Mouse (Mus musculus) v-Abl transformed pro-B cells (cell line): ENCODE measurements at regions not wholly inside any gene's neighbourhood (a gene's known extent, or its start where the extent isn't known, plus 50 kb on each side); places are given as distances from the start of the nearest gene placed in this dataset.
"Not testable (repeated sequence)": the region's sequence is repeated elsewhere in the genome, so short reads cannot be mapped to it uniquely, and the experiment has no call there.

Experiments used
- in situ Hi-C, 2 experiments: fragments of 400-800 bp; cut with MboI; formaldehyde crosslinking; loops; one replicate each; pipeline ENCODE4 v1.15.1; 2025; ENCODE audit not compliant: unreplicated experiment in 2 of 2

GRCm38 (mm10) chr7:70253275-70253674 is 113.3 kb downstream of the Nr2f2 start:
- in situ Hi-C loops = no loop called here

- in situ Hi-C loops = not testable (repeated sequence)
Measured at GRCm38 (mm10) chr7:70239059-70239458, 127.5 kb downstream of the Nr2f2 start.

- in situ Hi-C loops = no loop called here
Measured at GRCm38 (mm10) chr7:70219310-70219709, 147.2 kb downstream of the Nr2f2 start.

GRCm38 (mm10) chr7:70217137-70217536 is 149.4 kb downstream of the Nr2f2 start:
- in situ Hi-C loops = no loop called here

GRCm38 (mm10) chr7:70213970-70214520 is 152.5 kb downstream of the Nr2f2 start:
- in situ Hi-C loops = no loop called here

GRCm38 (mm10) chr7:70205900-70206299 is 160.6 kb downstream of the Nr2f2 start:
- in situ Hi-C loops = no loop called here

- in situ Hi-C loops = no loop called here
Measured at GRCm38 (mm10) chr7:70200188-70200587, 166.3 kb downstream of the Nr2f2 start.

- in situ Hi-C loops = no loop called here
Measured at GRCm38 (mm10) chr7:70178956-70179355, 187.6 kb downstream of the Nr2f2 start.

GRCm38 (mm10) chr7:70178006-70178405 is 188.5 kb downstream of the Nr2f2 start:
- in situ Hi-C loops = no loop called here

GRCm38 (mm10) chr7:70176686-70177259 is 189.8 kb downstream of the Nr2f2 start:
- in situ Hi-C loops = no loop called here

GRCm38 (mm10) chr7:70176086-70176485 is 190.4 kb downstream of the Nr2f2 start:
- in situ Hi-C loops = no loop called here

GRCm38 (mm10) chr7:70172431-70172830 is 194.1 kb downstream of the Nr2f2 start:
- in situ Hi-C loops = no loop called here

GRCm38 (mm10) chr7:70171456-70171855 is 195.1 kb downstream of the Nr2f2 start:
- in situ Hi-C loops = no loop called here

- in situ Hi-C loops = no loop called here
Measured at GRCm38 (mm10) chr7:70168080-70168479, 198.5 kb downstream of the Nr2f2 start.

- in situ Hi-C loops = no loop called here
Measured at GRCm38 (mm10) chr7:70166081-70166480, 200.5 kb downstream of the Nr2f2 start.

GRCm38 (mm10) chr7:70165501-70165900 is 201.0 kb downstream of the Nr2f2 start:
- in situ Hi-C loops = no loop called here

GRCm38 (mm10) chr7:70164691-70165193 is 201.8 kb downstream of the Nr2f2 start:
- in situ Hi-C loops = no loop called here

GRCm38 (mm10) chr7:70158531-70158930 is 208.0 kb downstream of the Nr2f2 start:
- in situ Hi-C loops = no loop called here

GRCm38 (mm10) chr7:70144726-70145271 is 221.7 kb downstream of the Nr2f2 start:
- in situ Hi-C loops = no loop called here

- in situ Hi-C loops = no loop called here
Measured at GRCm38 (mm10) chr7:70136837-70137236, 229.7 kb downstream of the Nr2f2 start.

- in situ Hi-C loops = no loop called here
Measured at GRCm38 (mm10) chr7:70135416-70135815, 231.1 kb downstream of the Nr2f2 start.

- in situ Hi-C loops = no loop called here
Measured at GRCm38 (mm10) chr7:70129963-70130362, 236.6 kb downstream of the Nr2f2 start.
